Mouse (Mus musculus) embryonic facial prominence, embryonic 12.5 days (tissue): ENCODE results near the gene Cntrl. TPM values are rescaled to one million over a fixed set of nuclear protein-coding genes. Genes with fewer than 3 reads are reported as not detected.

Experiments used
- ATAC-seq: fragments of 200-750 bp; cut with Nextera tagmentation; 2 replicates; pipeline ENCODE4 v1.8.0; 2017; ENCODE audit not compliant: insufficient number of reproducible peaks, insufficient read depth, low FRiP score, low TSS enrichment
- H3K27ac ChIP-seq: fragments of 300-500 bp; sonication (generic); 2 replicates; pipeline ENCODE4 v1.5.1; 2016; ENCODE audit warnings: mild to moderate bottlenecking
- H3K27me3 ChIP-seq: fragments of 300-500 bp; sonication (generic); 2 replicates; pipeline ENCODE4 v1.6.1; 2016; ENCODE audit warnings: mild to moderate bottlenecking, moderate library complexity
- H3K36me3 ChIP-seq: fragments of 300-500 bp; sonication (generic); 2 replicates; pipeline ENCODE4 v1.6.1; 2016; ENCODE audit warnings: mild to moderate bottlenecking
- H3K4me1 ChIP-seq: fragments of 300-500 bp; sonication (generic); 2 replicates; pipeline ENCODE4 v1.6.1; 2016
- H3K4me2 ChIP-seq: fragments of 300-500 bp; sonication (generic); replicated peaks from 2 replicates; pipeline ENCODE4 v1.6.1; 2016; ENCODE audit warnings: mild to moderate bottlenecking, moderate library complexity
- H3K4me3 ChIP-seq: fragments of 300-500 bp; sonication (generic); 2 replicates; pipeline ENCODE4 v1.5.1; 2016; ENCODE audit warnings: mild to moderate bottlenecking
- H3K9ac ChIP-seq: fragments of 300-500 bp; sonication (generic); 2 replicates; pipeline ENCODE4 v1.6.1; 2016; ENCODE audit warnings: mild to moderate bottlenecking, moderate library complexity
- H3K9me3 ChIP-seq: fragments of 300-500 bp; sonication (generic); 2 replicates; pipeline ENCODE4 v1.6.1; 2016; ENCODE audit warnings: mild to moderate bottlenecking, moderate library complexity
- WGBS: fragments of 180-500 bp; shearing (Covaris S2); methylation state at CpG from one replicate; pipeline ENCODE4 v1.1.7; 2016; 5-methylcytosine and 5-hydroxymethylcytosine counted together
- polyA plus RNA-seq: library from polyadenylated mRNA; unstranded; fragments of >200 nt; fragmentation: Nextera tagmentation; extraction: Ambion mirVana; gene quantifications from 2 replicates; pipeline ENCODE4 v1.2.1, GENCODE M21; 2016

Gene Cntrl
- polyA plus RNA-seq, 1 experiment from 2014 or later = 31.2 TPM

- Histone ChIP-seq H3K36me3 (no peaks in the 10 kb centered on the region), H3K9me3 (no peaks in the 10 kb centered on the region), H3K27ac (no peak overlapping the region), H3K4me1 (no peaks in the 10 kb centered on the region), H3K27me3 (no peaks in the 10 kb centered on the region), H3K4me3 (no peak overlapping the region), H3K9ac (no peak overlapping the region), H3K4me2 (no peak overlapping the region)
- WGBS = 75% methylated on average over 4 of the region's 4 CpGs
- no peak for ATAC-seq
Observed at GRCm38 (mm10) chr2:35087418-35087817, 21.9 kb upstream of the Cntrl start.

- Histone ChIP-seq H3K27ac (no peak overlapping the region), H3K9ac (no peak overlapping the region), H3K36me3 (no peaks in the 10 kb centered on the region), H3K4me3 (no peak overlapping the region), H3K4me1 (no peaks in the 10 kb centered on the region), H3K9me3 (no peaks in the 10 kb centered on the region), H3K27me3 (no peaks in the 10 kb centered on the region), H3K4me2 (no peak overlapping the region)
- 80% methylated on average over 6 of the region's 6 CpGs for WGBS
- no peak for ATAC-seq
Observed at GRCm38 (mm10) chr2:35100529-35100928, 8.8 kb upstream of the Cntrl start.

- H3K4me2 ChIP-seq = no peak within 1 kb of the TSS
- no peak within 1 kb of the TSS for H3K4me3 ChIP-seq
- no peaks in the 10 kb centered on the region for H3K4me1 ChIP-seq
- no peaks in the 10 kb centered on the region for H3K36me3 ChIP-seq
- H3K27me3 ChIP-seq = no peaks in the 10 kb centered on the region
- H3K9me3 ChIP-seq = no peaks in the 10 kb centered on the region
- no peak within 1 kb of the TSS for H3K9ac ChIP-seq
- H3K27ac ChIP-seq = no peak within 1 kb of the TSS
- no peak for ATAC-seq
- WGBS = 82% methylated on average over 3 of the region's 3 CpGs
Observed at GRCm38 (mm10) chr2:35101443-35101842, 7.8 kb upstream of the Cntrl start, which contains the start of gene AI182371. Gene AI182371 (minus strand): TSS chr2:35101543.

- Histone ChIP-seq H3K27me3 (no peaks in the 10 kb centered on the region), H3K4me2 (no peak overlapping the region), H3K9ac (no peak overlapping the region), H3K4me3 (no peak overlapping the region), H3K27ac (no peak overlapping the region), H3K36me3 (no peaks in the 10 kb centered on the region), H3K9me3 (no peaks in the 10 kb centered on the region), H3K4me1 (no peaks in the 10 kb centered on the region)
- ATAC-seq = no peak
Observed at GRCm38 (mm10) chr2:35102777-35103176, 6.5 kb upstream of the Cntrl start.

DNA sequence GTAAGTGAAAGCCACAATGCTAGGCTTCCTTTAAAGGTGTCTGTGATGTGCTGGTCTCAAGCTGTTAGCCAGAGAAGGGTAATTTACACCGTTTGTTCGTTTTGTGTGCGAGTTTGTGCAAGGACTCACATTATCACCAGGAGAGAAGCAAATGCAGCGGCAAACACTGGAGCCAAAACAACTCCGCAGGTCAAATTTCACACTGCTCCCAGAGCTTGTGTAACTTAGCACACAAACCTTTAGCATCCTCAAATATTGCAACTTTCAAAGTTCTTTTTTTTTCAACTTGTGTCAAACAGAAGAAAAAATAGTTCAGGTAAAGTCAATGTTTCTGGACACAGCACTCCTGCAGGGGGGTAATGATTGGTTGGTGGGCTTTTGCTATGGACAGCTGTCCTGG lies 5.7 kb upstream of the Cntrl start:
- no peaks in the 10 kb centered on the region; the same call in 1 of the 2 replicates for H3K4me1 ChIP-seq
- no peak overlapping the region for H3K9ac ChIP-seq
- H3K4me2 ChIP-seq = no peak overlapping the region
- H3K27me3 ChIP-seq = no peaks in the 10 kb centered on the region
- H3K27ac ChIP-seq = no peak overlapping the region
- no peak for ATAC-seq
- no peak overlapping the region for H3K4me3 ChIP-seq
- H3K36me3 ChIP-seq = no peaks in the 10 kb centered on the region
- WGBS = 80% methylated on average over 5 of the region's 5 CpGs
- H3K9me3 ChIP-seq = no peaks in the 10 kb centered on the region

- Histone ChIP-seq H3K4me1 (peaks cover 2% of the 10 kb centered on the region; the same call in 1 of the 2 replicates), H3K27ac (no peak overlapping the region)
- WGBS = 54% methylated on average over 3 of the region's 3 CpGs
Observed at GRCm38 (mm10) chr2:35104843-35105242, 4.4 kb upstream of the Cntrl start.

GRCm38 (mm10) chr2:35107984-35108635 lies 1.2 kb upstream of the Cntrl start:
- H3K4me2 ChIP-seq = no peak overlapping the region
- no peak for ATAC-seq
- peaks cover 2% of the 10 kb centered on the region; the same call in 1 of the 2 replicates for H3K4me1 ChIP-seq
- no peak overlapping the region for H3K9ac ChIP-seq
- H3K27ac ChIP-seq = no peak overlapping the region
- H3K9me3 ChIP-seq = no peaks in the 10 kb centered on the region
- H3K27me3 ChIP-seq = no peaks in the 10 kb centered on the region
- no peak overlapping the region for H3K4me3 ChIP-seq
- no peaks in the 10 kb centered on the region for H3K36me3 ChIP-seq
- 54% methylated on average over 5 of the region's 5 CpGs for WGBS

More at GRCm38 (mm10) chr2:35104843-35105242, 4.4 kb upstream of the Cntrl start:
- Histone ChIP-seq H3K9ac (no peak overlapping the region), H3K36me3 (no peaks in the 10 kb centered on the region), H3K27me3 (no peaks in the 10 kb centered on the region), H3K4me2 (no peak overlapping the region), H3K9me3 (no peaks in the 10 kb centered on the region), H3K4me3 (no peak overlapping the region)
- ATAC-seq = no peak

GRCm38 (mm10) chr2:35108712-35109111 lies 580 bp upstream of the Cntrl start:
- H3K27me3 ChIP-seq = no peaks in the 10 kb centered on the region
- no peaks in the 10 kb centered on the region for H3K9me3 ChIP-seq
- 32% methylated on average over 3 of the region's 3 CpGs for WGBS
- H3K4me3 ChIP-seq = peak overlapping the region; percentile 80
- peak overlapping the region; percentile 57 for H3K4me2 ChIP-seq
- ATAC-seq = 0 out of 2 replicates have a peak, but pooled peaks have one; percentile 16
- H3K9ac ChIP-seq = peak overlapping the region; percentile 68
- peak overlapping the region; percentile 83 for H3K27ac ChIP-seq
- no peaks in the 10 kb centered on the region for H3K36me3 ChIP-seq
- peaks cover 2% of the 10 kb centered on the region; the same call in 1 of the 2 replicates for H3K4me1 ChIP-seq

DNA sequence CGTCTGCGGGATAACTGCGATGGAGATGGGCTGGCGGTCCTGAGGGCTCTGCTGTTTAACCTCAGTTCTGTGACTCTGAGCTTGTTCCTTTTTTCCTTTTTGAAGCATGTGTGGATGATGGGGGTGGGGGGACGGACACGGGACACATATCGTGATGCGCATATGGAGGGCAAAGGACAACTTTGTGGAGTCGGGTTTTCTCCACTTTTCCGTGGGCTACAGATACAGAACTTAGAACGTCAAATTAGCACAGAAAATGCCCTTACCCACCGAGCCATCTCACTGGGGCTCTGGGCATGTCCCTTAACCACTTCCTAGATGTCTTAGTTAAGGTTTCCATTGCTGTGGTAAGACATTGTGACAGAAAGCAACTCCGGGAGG lies 622 bp downstream of the Cntrl start:
- 2% methylated on average over 13 of the region's 13 CpGs for WGBS
- Histone ChIP-seq H3K9ac (peak overlapping the region; percentile 68), H3K4me2 (peak overlapping the region; percentile 57), H3K27me3 (no peaks in the 10 kb centered on the region), H3K9me3 (no peaks in the 10 kb centered on the region), H3K36me3 (no peaks in the 10 kb centered on the region), H3K4me3 (peak overlapping the region; percentile 80), H3K27ac (peak overlapping the region; percentile 83), H3K4me1 (peaks cover 2% of the 10 kb centered on the region; the same call in 1 of the 2 replicates)
- ATAC-seq = no peak

- no peaks in the 10 kb centered on the region for H3K9me3 ChIP-seq
- no peak overlapping the region for H3K4me2 ChIP-seq
- no peak for ATAC-seq
- no peak overlapping the region for H3K4me3 ChIP-seq
- 80% methylated on average over 2 of the region's 2 CpGs for WGBS
- no peaks in the 10 kb centered on the region for H3K36me3 ChIP-seq
- peaks cover 2% of the 10 kb centered on the region; the same call in 1 of the 2 replicates for H3K4me1 ChIP-seq
- H3K9ac ChIP-seq = no peak overlapping the region
- H3K27me3 ChIP-seq = no peaks in the 10 kb centered on the region
- no peak overlapping the region for H3K27ac ChIP-seq
Observed at GRCm38 (mm10) chr2:35110521-35110920, 1.2 kb downstream of the Cntrl start.

DNA sequence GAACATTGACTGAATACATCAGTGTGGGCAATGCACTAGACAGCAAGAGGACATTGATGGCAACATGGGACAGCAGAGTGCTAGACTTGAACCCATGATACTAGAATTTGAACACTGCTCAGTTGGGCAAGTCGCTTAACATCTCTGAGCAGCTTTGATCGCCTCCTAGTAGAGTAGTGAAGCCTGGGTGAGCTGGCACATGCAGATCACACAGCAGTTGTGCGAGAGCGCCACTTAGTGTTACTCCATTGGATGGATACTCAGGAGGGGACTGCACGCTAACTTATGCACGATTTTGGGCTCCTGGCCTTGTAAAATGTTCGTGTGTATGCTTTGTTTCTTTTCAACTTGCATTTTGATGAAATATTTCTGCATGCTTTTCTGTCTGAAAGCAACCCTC lies 15.4 kb downstream of the Cntrl start:
- no peak for ATAC-seq
- H3K27me3 ChIP-seq = no peaks in the 10 kb centered on the region
- H3K36me3 ChIP-seq = peaks cover 20% of the 10 kb centered on the region; the same call in 1 of the 2 replicates
- H3K4me1 ChIP-seq = no peaks in the 10 kb centered on the region
- H3K27ac ChIP-seq = no peak overlapping the region
- WGBS = 72% methylated on average over 7 of the region's 7 CpGs
- H3K4me2 ChIP-seq = no peak overlapping the region
- no peak overlapping the region for H3K9ac ChIP-seq
- no peak overlapping the region for H3K4me3 ChIP-seq
- no peaks in the 10 kb centered on the region for H3K9me3 ChIP-seq

- no peak overlapping the region for H3K9ac ChIP-seq
- H3K9me3 ChIP-seq = no peaks in the 10 kb centered on the region
- peaks cover 15% of the 10 kb centered on the region for H3K36me3 ChIP-seq
- H3K4me3 ChIP-seq = no peak overlapping the region
- no peaks in the 10 kb centered on the region for H3K27me3 ChIP-seq
- peaks cover 12% of the 10 kb centered on the region for H3K4me1 ChIP-seq
- ATAC-seq = no peak
- peak overlapping the region; percentile 71 for H3K4me2 ChIP-seq
- H3K27ac ChIP-seq = peak overlapping the region; percentile 65; the same call in 1 of the 2 replicates
Observed at GRCm38 (mm10) chr2:35131491-35131890, 22.2 kb downstream of the Cntrl start.
